Mouse (Mus musculus) kidney, postnatal 36 days (tissue): ENCODE data around the gene Myo16.

ENCODE experiments used
- DNase-seq, 2 experiments: peaks; one replicate each; pipeline ENCODE4 v3.0.0; 2021 to 2022; ENCODE audit warnings: mixed read lengths in 2 of 2

Gene Myo16

GRCm38 (mm10) chr8:10307345-10307744, 153.6 kb downstream of the Myo16 start:
- DNase-seq: no peak

DNA sequence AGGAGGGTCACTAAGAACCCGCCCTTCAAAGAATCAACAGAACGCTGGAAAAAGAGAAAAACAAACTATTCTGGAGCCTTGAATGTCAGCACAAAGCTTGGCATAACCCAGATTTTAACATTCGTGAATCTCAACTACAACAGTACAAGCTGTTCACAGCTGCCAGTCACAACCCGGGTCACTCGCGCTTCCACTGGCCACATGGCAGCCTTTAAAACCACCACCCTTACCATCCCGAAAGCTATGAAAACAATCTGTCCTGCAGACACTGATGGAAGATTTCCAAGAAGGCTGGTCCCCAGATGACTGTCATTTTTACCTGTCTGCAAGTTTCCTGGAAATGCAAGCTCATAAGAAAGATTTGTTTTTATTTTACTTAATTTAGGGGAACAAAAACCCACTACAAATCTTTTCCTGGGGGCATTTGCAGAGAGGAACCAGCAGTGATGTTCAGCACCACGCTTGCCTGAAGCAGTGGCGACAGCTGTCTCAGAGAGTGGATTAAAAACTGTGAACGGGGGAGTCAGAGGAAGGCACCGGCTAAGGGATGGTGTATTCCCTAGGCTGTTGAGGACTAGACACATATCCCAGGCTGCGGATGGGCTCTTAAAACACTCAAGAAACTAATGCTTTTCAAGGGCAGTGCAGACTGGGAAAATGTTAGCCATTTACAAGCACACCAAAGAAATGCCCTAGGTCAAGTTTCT, 154.2 kb downstream of the Myo16 start:
- no peak for DNase-seq

DNA sequence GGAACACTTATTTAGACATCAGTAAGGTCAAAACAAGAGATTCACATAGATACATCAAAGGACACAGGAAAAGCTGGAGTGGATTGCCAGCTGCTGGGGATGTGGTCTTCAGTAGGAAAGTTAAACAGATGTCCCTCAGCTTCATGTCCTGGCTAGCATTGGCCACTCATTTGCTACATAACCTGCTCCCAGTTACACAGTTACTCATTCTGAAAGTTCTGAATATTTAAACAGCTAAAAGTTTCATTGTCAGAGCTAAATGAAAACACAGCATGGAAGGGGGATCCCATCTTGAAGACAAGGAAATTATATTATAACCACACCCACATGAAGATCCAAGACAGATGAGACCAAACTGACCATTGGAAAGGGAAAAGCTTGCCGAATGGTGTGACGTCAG, 156.8 kb downstream of the Myo16 start:
- DNase-seq: no peak

GRCm38 (mm10) chr8:10312316-10312715, 158.6 kb downstream of the Myo16 start:
- no peak for DNase-seq

DNA sequence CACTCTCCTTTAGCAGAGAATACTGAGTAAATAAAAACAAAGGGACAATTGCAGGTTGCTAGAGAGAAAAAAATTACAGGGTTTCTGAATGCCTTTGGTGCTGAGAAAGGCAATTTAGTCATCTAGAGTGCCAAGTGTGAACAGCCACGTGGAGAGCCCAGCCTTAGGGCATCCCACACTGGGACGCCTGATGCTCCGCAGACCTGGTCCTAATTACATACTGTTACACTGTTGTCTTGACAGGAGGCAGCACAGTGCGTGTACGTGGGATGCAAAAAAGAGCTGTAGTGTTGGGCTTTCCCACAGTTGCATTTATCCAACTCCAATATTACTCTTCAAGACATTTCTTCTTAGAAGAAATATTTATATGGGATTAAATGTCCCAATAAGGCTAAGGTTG, 162.5 kb downstream of the Myo16 start:
- no peak for DNase-seq

DNA sequence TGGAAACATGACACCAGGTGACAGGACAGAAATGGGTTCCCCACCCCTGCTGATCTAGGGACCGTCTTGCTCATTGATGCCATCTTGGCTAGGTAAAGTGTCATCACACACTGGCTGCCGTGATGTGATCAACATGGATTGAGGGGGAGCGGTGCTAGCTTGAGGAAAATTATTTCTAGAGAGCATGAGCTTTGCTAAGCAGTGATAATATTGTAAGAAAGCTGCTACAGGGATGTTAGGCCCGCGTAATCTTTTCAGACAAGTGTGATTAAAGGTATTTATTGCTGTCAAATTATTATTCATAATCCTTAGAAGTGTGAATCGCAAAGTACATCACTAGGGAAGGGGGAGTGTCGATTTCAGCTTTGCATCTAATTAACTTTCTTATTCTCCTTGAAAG, 164.4 kb downstream of the Myo16 start:
- no peak for DNase-seq

- DNase-seq: no peak
These were observed 196.7 kb downstream of the Myo16 start for GRCm38 (mm10) chr8:10350451-10350850.

DNA sequence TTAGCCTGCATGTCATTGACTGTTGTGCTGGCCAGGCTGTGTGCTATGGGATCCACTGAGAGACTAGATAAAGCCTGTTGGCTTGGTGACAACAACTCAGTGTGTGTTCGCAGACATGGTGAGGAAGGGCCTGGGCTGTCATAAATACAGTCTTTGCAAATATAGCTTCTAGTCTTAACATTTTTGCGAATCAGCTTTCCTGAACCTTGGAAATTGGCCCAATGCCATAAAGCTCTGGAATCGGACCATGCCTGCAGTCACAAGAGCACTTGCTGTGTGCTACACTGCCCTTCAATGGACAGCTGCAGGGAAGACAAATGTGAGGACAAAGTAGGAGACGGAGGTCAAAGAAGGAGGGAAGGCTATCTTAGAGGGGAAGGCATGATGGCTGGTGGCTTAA, 205.0 kb downstream of the Myo16 start:
- no peak for DNase-seq

DNA sequence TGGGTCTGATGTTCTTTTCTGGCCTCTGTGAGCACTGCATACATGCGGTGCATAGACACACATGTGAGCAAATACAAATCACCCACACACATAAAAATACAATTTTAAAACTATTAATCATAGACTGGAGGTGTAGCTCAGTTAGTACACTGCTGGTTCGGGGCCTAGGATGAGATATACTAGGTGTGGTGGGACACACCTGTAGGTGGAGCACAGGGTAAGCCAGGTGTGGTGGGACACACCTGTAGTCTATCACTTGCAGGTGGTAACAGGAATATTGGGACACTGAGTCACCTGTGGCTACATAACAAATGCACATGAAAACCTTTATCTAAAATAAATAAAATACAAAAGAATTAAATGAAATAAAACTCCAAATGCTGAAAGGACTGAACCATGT, 209.2 kb downstream of the Myo16 start:
- DNase-seq: no peak

- DNase-seq: no peak
These were observed 210.1 kb downstream of the Myo16 start for GRCm38 (mm10) chr8:10363654-10364406.

GRCm38 (mm10) chr8:10366141-10366540, 212.4 kb downstream of the Myo16 start:
- DNase-seq: no peak

DNA sequence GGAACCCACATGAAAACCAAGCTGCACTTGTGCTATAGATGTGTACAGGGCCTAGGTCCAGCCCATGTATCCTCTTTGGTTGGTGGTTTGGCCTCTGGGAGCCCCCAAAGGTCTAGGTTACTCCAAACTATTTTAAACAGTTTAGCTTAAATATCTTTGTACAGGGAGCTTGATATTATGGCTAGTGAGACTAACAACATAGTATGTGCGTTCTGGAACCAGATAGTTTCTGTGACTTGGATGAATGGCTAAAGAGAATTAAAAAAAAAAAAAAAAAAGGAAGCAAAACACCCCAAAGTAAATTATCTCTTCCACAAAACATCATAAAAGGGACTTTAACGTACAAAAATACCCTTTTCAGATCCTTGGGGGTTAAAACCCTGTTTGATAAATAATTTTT, 218.9 kb downstream of the Myo16 start:
- no peak for DNase-seq

- no peak for DNase-seq
These were observed 233.4 kb downstream of the Myo16 start for GRCm38 (mm10) chr8:10387143-10387542.

DNA sequence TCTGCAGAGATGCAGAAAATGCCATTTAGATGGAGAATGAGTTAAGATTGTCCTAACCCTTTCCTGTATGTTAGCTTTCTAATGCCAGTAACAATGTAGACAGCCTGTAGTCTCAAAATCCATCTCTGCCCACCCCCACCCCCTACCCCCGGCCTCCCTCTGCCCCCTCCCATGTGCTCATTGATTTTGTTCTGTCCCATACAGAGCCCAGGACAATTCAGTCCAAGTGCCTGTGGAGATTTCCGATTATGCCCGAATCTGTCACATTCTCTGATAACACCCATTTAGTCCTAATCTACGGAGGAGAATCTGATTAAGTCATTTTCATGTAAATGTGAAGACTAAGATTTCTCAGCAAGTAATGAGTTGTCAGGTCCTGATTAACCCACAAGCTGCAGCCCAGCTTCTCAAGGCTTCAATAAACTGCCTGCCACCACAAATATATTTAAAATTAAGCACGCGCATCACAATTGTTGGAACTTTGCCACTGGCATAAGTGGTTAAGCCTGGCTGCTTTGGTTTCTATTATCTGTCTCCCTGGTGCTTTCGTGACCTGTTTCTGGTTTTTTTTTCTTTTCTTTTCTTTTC, 237.5 kb downstream of the Myo16 start:
- DNase-seq: no peak

DNA sequence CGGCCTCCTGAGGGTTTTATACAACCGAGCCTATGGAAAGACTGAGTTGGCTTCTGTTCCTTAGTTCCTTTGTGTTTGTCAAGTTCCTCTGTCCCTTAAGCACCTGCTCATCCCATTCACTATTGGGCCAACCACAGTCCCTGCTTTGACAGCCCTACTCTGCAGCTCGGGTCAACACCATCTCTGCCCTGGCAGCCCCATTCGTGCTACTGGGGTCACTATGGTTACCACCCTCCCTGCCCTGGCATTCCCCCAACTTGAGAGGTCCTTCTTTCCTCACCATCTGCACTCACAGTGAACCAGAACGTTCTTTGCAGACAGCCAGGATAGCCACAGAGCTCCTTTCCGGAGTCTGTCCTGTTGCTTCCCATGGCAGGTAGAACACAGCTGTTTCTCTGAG, 238.2 kb downstream of the Myo16 start:
- DNase-seq: no peak

- no peak for DNase-seq
These were observed 240.8 kb downstream of the Myo16 start for GRCm38 (mm10) chr8:10394506-10394905.

- no peak for DNase-seq
These were observed 241.4 kb downstream of the Myo16 start for GRCm38 (mm10) chr8:10395146-10395545.

DNA sequence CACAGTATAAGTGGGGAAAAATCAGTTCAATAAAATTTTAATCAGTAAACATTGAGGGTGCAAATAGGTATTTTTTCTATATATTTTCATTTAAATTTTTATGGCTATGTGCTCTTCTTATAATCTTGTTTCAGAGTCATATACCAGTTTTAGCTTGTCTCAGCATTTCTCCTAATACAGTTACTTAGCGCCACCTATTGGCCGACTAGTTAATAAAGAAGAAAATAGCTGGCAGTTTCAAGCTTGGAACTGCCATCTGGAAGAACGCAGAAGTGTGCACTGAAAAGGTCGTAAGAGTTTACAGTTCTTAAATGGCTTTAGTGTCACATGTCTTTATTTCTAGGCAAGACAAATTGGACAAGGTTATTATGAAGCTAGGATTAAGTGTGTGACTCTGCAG, 248.9 kb downstream of the Myo16 start:
- peak; percentile 52 to 61 for DNase-seq

DNA sequence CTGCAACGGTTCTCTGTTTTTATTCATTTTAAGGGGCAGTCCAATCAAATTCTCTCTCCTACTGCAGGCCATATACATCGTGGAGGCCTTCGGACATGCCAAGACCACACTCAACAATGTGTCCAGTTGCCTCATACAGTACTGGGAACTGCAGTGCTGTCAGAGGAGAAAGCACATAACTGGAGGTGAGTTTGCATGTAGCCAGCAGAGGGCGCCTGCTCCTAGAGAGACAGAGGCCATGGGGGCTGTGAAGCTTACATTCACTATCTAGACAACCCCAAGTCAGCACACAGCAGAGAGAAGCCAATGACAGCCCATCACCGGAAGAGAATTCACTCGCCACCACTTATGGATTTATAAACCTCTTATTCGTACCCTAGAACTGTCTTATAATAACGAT, 251.8 kb downstream of the Myo16 start:
- peak; percentile 50 to 81 for DNase-seq

DNA sequence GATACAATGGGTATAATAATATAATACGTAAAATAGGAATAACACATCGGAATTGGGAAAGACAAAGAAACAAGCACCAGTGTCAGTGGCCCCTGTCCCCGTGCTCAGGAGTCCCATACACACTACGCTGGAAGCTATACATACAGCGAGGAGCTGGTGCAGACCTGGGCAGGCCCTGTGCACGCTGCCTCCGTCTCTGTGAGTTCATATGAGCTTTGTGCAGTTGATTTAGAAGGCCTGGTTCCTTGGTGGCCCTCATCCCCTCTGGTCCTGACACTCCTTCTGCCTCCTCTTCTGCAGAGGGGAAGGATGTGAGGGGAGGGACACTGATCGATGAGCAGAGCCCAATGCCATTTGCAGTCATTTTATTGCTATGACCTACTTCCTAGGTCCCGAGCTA, 255.3 kb downstream of the Myo16 start:
- no peak for DNase-seq

DNA sequence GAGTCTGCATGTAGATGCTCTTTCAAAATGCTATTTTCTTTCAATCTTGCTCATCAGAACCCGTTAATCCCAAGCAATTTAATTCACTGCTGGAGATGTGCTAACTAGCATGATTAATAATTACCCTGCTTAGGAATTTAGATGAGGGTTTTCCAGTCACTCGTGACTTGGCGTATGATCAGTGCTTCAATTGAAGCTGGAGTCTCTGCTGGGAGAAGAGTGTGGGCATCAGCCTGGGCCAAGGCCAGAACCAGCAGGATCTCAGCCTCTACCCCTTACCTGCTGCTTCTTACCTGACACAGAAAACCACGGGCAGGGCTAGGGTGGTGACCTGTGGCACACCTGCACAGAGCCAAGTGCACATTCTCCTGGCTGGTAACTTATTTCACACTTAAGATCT, 257.8 kb downstream of the Myo16 start:
- DNase-seq: peak; percentile 71 to 81

DNA sequence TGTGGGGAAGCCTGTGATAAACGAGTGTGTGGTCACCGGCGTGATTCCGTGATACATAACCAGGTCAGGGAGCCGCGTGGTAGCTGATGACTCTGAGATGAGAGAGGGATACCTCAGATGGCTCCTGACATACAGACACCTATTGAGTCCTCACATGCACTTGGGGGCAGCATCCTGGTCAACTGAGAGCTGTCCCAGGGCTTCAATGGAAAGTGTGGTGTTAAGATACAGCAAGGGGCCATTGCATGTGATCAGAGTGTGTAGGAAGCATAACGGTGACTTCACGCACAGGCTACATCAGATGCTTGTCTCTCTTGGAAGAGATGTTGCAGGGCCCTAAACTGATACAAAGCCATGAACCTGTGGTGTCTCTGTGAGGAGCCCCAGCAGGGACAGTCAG, 260.2 kb downstream of the Myo16 start:
- DNase-seq: no peak

GRCm38 (mm10) chr8:10414684-10415212, 261.0 kb downstream of the Myo16 start:
- DNase-seq: peak; percentile 74 to 88

DNA sequence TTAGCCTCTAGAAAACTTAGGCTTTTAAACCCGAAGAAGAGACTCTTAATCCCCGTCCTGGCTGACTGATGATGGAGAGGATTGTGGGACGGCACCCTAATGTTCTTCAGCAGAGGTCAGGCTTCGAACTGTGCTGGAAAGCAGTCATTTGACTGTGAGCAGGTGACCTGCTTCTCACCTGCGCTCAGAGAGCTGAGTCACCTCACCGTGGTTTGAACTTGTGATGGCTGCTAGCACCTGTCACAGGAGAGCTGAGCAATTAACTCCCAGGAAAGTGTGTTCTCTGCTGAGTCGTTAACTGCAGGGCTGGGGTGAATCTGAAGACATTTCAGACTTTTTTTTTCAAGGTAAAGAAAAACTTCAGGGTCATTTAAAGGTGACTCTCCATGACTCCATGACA, 261.6 kb downstream of the Myo16 start:
- no peak for DNase-seq
